Mouse (Mus musculus): ENCODE measurements around the gene Tmem206.

GRCm38 (mm10) chr1:191323381-191323780, 2.3 kb upstream of the Tmem206 start:
- no peak for TF ChIP-seq CTCF (IDR thresholded peaks at IDR 0.05; ENCODE audit: low read depth)
- TF ChIP-seq EP300 (IDR thresholded peaks at IDR 0.05; ENCODE audit: low read depth) = no peak

Data from liver, embryonic 14.5 days (tissue).